Mouse (Mus musculus) midbrain, embryonic 16.5 days (tissue): ENCODE measurements around the gene Tmem63c. TPM values are rescaled to one million over a fixed set of nuclear protein-coding genes. Genes with fewer than 3 reads are reported as not detected.

Source experiments
- ATAC-seq: fragments of 200-750 bp; cut with Nextera tagmentation; 2 replicates; pipeline ENCODE4 v1.8.0; 2017; ENCODE audit warnings: moderate TSS enrichment
- H3K27ac ChIP-seq: fragments of 300-500 bp; sonication (generic); 2 replicates; pipeline ENCODE4 v1.5.1; 2014; ENCODE audit warnings: mild to moderate bottlenecking, low read length, mixed read lengths
- H3K27me3 ChIP-seq: fragments of 300-500 bp; sonication (generic); 2 replicates; pipeline ENCODE4 v1.6.1; 2014; ENCODE audit warnings: low read depth, low read length, mixed read lengths; ENCODE audit not compliant: control insufficient read depth, insufficient read depth
- H3K36me3 ChIP-seq: fragments of 300-500 bp; sonication (generic); 2 replicates; pipeline ENCODE4 v1.6.1; 2014; ENCODE audit warnings: mild to moderate bottlenecking, low read length, moderate library complexity, mixed read lengths; ENCODE audit not compliant: control insufficient read depth, insufficient read depth
- H3K4me1 ChIP-seq: fragments of 300-500 bp; sonication (generic); 2 replicates; pipeline ENCODE4 v1.6.1; 2014; ENCODE audit warnings: mild to moderate bottlenecking, low read length, mixed read lengths; ENCODE audit not compliant: control insufficient read depth, insufficient read depth
- H3K4me2 ChIP-seq: fragments of 300-500 bp; sonication (generic); 2 replicates; pipeline ENCODE4 v1.6.1; 2014; ENCODE audit warnings: mild to moderate bottlenecking, low read length, mixed read lengths
- H3K4me3 ChIP-seq: fragments of 300-500 bp; sonication (generic); 2 replicates; pipeline ENCODE4 v1.5.1; 2014; ENCODE audit warnings: low read depth, mild to moderate bottlenecking, low read length, moderate library complexity, mixed read lengths
- H3K9ac ChIP-seq: fragments of 300-500 bp; sonication (generic); 2 replicates; pipeline ENCODE4 v1.6.1; 2014; ENCODE audit warnings: low read depth, low read length, mixed read lengths
- H3K9me3 ChIP-seq: fragments of 300-500 bp; sonication (generic); replicated peaks from 2 replicates; pipeline ENCODE4 v1.6.1; 2014; ENCODE audit warnings: mild to moderate bottlenecking, low read length, mixed read lengths; ENCODE audit not compliant: control insufficient read depth, poor library complexity, severe bottlenecking
- WGBS: fragments of 180-500 bp; shearing (Covaris S2); extraction: QIAGEN DNeasy Blood & Tissue Kit; methylation state at CpG from one replicate; pipeline ENCODE4 v1.1.7; 2014; 5-methylcytosine and 5-hydroxymethylcytosine counted together
- polyA plus RNA-seq: library from polyadenylated mRNA; unstranded; fragments of >200 nt; fragmentation: Nextera tagmentation; extraction: Ambion mirVana; gene quantifications from 2 replicates; pipeline ENCODE4 v1.2.1, GENCODE M21; 2015

Gene Tmem63c
- polyA plus RNA-seq, 1 experiment from 2014 or later = 13.7 TPM

DNA sequence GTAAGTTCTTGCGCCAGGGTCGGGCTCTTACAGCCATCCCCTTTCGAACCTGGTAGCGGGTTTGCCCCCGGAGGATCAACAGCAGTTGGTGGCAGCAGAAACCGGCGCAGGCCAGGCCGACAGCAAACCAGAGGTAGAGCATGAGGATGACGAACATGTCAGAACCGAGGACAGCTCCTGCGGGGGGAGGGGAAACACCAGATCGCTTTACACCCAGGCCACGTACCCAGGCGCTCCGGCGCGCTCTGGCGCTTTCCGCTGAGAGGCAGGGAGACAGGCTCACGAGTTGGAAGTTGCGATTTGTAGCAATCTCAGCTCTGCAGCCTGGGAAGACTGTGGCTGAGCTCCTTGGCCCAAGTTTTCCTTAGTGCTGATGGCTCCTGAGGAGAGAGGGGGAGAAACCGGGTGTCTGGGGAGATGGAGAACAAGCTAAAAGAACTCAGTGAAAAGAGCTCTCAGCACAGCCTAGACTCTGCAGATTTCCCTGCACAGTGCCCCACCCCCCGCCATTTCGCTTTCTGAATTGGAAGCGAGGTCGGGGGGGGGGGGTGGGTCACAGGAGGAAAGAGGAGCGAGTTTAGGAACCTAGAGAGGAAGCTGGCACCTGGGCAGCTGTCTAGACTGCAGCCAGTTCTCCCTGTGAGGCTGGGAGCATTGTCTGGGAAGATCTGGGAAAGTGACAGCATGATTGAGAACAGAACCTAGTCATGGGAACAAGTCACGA is 37.5 kb upstream of the Tmem63c start:
- WGBS = 1% methylated on average over 27 of the region's 28 CpGs
- peak; percentile 65 for ATAC-seq
- Histone ChIP-seq H3K4me3 (peak overlapping the region; percentile 9), H3K4me1 (peaks cover 18% of the 10 kb centered on the region), H3K4me2 (peak overlapping the region; percentile 50), H3K27me3 (peaks cover 11% of the 10 kb centered on the region), H3K27ac (0 out of 2 replicates have a peak overlapping the region, but pooled peaks have one; percentile 28), H3K36me3 (no peaks in the 10 kb centered on the region), H3K9ac (peak overlapping the region; percentile 51; the same call in 1 of the 2 replicates), H3K9me3 (no peaks in the 10 kb centered on the region)

DNA sequence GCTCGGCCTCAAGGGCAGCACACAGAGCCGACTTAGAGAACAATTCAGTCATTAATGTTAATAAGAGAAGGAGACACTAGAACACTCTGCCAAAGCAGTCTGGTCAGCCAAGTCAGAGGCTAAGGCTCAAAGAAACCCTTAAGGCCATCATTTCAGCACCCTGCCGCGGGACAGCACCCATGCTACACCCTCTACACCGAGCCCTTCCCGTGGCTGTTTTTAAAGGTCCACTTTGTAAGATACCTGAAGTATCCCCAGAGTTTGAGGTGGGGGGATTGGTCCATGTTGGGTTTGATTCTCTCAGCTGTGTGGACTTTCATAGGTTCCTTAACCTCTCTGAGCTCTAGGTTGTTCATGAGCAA is 37.0 kb upstream of the Tmem63c start:
- no peak for ATAC-seq
- Histone ChIP-seq H3K9me3 (no peaks in the 10 kb centered on the region), H3K9ac (no peak overlapping the region), H3K27me3 (peaks cover 15% of the 10 kb centered on the region), H3K4me3 (no peak overlapping the region), H3K27ac (no peak overlapping the region), H3K36me3 (no peaks in the 10 kb centered on the region), H3K4me1 (peaks cover 23% of the 10 kb centered on the region), H3K4me2 (peak overlapping the region; percentile 50; the same call in 1 of the 2 replicates)
- 11% methylated on average over 6 of the region's 6 CpGs for WGBS

DNA sequence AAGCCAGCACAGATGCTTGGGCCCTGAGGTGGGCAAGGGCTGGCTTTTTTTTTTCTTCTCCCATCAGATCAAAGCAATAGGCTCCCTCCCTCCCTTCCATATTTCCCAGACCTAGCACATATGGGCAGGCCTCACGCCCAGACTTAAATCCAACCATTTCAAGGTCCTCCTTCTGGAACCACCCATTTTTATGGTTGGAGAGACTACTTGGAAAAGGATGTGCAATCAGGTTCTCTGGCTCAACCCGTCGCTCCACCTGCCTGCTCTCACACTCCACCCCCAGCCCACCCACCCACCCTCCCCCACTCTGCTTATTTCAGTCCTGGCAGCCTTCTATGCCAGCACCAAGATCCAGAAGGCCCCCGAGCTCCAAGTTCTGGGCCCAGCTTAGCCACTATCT is 34.6 kb upstream of the Tmem63c start:
- Histone ChIP-seq H3K9me3 (no peaks in the 10 kb centered on the region), H3K4me2 (no peak overlapping the region), H3K27me3 (peaks cover 15% of the 10 kb centered on the region), H3K4me1 (peaks cover 34% of the 10 kb centered on the region), H3K9ac (no peak overlapping the region), H3K4me3 (no peak overlapping the region), H3K27ac (no peak overlapping the region), H3K36me3 (no peaks in the 10 kb centered on the region)
- no peak for ATAC-seq
- 79% methylated on average over 4 of the region's 4 CpGs for WGBS

DNA sequence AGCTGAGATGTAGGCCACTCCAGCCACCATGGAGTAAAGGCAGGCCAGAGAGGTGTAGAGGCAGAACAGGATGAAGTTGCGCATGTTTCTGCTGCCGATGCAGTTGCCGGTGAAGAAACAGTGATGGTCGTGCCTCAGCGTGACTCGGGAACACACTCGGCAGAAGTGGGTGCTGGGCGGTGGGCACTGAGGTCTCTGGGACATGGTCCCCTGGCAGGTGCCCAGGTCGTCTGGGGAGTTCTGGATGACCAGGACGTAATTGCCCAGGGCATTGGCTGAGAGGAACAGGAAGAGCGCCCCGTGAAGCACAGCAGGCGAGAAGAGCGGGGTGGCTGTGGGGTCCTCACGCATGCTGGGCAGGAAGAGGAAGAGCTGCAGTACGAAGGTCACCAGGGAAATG is 32.9 kb upstream of the Tmem63c start:
- Histone ChIP-seq H3K27me3 (peaks cover 15% of the 10 kb centered on the region), H3K4me2 (peak overlapping the region; percentile 87; the same call in 1 of the 2 replicates), H3K27ac (no peak overlapping the region), H3K9ac (no peak overlapping the region), H3K36me3 (no peaks in the 10 kb centered on the region), H3K4me3 (no peak overlapping the region), H3K4me1 (peaks cover 41% of the 10 kb centered on the region), H3K9me3 (no peaks in the 10 kb centered on the region)
- no peak for ATAC-seq
- 49% methylated on average over 16 of the region's 16 CpGs for WGBS

DNA sequence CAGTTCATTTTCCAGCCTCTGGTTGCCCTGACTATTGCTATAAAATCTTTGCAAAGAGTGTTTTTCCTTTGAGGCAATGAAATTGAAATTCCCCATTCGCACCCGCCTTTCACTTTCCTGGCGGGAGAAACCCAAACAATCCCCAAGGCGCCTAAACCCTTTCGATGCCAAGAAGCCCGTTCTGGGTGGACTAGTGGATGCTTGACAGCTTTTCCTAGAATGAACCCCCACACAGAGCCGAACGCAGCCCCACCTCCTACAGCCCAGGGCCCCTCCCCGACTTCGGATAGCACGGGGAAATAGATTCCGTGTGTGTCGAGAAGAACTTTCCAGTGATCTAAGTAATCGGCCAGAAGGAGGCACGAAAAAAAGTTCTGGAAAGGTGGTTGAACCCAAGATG is 31.8 kb upstream of the Tmem63c start:
- peak overlapping the region; percentile 77 for H3K9ac ChIP-seq
- peaks cover 15% of the 10 kb centered on the region for H3K27me3 ChIP-seq
- H3K4me2 ChIP-seq = peak overlapping the region; percentile 87
- no peaks in the 10 kb centered on the region for H3K36me3 ChIP-seq
- WGBS = 5% methylated on average over 15 of the region's 15 CpGs
- H3K4me1 ChIP-seq = peaks cover 29% of the 10 kb centered on the region
- no peaks in the 10 kb centered on the region for H3K9me3 ChIP-seq
- 0 out of 2 replicates have a peak, but pooled peaks have one; percentile 22 for ATAC-seq
- H3K27ac ChIP-seq = no peak overlapping the region; the same call in 1 of the 2 replicates
- peak overlapping the region; percentile 62 for H3K4me3 ChIP-seq

DNA sequence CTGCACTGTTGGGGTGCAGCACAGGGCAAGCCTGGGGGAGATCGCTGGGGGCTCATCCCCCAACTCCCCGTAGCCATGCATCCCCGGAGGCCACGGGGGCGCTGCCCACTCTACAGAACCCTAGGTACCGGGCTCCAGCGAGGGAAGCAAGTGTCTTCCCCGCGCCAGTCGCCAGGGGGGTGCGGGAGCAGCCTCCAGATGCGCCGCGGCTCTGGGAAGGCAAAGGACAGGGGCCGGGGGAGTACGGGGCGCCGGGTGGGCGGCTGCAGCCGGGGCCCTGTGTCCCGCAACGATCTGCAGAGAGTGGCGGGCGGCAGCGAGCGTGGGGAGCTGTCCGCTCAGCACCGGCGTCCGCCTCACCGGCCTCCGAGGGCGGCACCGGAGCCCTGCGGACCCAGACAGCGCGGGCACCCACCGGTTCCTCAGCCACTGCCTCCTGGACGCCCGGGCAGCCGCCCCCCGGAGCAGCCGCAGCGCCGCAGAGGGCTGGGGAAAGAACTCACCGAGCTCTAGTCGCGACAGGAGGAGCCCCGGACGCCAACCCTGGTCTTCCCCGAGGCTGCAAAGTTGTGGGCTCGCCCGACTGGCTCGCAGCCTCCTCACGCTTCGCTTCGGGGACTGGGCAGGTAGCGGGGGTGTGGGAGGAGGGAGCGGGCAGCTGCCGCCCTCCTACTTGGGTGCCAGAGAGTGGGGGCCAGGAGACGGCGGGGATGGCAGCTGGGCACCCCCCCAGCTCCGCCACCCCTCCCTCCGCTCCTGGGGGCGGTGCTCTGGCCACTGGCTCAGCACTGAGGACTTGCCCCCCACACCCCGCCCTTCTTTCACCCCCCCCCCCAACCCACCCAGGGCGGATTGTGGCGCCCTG is 31.0 kb upstream of the Tmem63c start, which contains the start of gene Zdhhc22:
Gene Zdhhc22 (minus strand): TSS at position 541 of the 865 bp plus-strand sequence.
- peaks cover 15% of the 10 kb centered on the region for H3K27me3 ChIP-seq
- peak within 1 kb of the TSS; percentile 79 for H3K27ac ChIP-seq
- under 1% methylated on average over 54 of the region's 68 CpGs for WGBS

DNA sequence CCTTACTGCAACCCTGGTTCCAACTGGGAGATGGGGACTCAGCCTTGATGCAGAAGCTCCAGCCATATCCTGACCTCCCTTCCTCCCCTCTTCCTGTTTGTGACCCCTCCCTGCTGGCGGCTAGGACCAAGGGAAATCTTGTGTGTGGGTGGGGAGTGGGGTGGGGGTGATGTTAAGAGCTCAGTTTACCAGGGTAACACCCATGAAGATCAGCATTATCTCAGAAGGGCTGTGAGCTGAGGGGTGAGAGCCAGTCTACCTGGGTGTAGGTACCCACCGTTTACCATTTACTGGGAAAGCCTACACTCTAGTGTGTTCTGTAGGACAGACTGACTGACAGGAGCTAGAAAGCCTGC is 30.4 kb upstream of the Tmem63c start:
- ATAC-seq = peak; percentile 16

More for the DNA sequence above, 31.0 kb upstream of the Tmem63c start, which contains the start of gene Zdhhc22:
- no peaks in the 10 kb centered on the region for H3K9me3 ChIP-seq
- ATAC-seq = peak; percentile 70
- H3K9ac ChIP-seq = peak within 1 kb of the TSS; percentile 77
- H3K36me3 ChIP-seq = no peaks in the 10 kb centered on the region
- H3K4me3 ChIP-seq = peak within 1 kb of the TSS; percentile 62
- peaks cover 28% of the 10 kb centered on the region for H3K4me1 ChIP-seq
- peak within 1 kb of the TSS; percentile 87 for H3K4me2 ChIP-seq

DNA sequence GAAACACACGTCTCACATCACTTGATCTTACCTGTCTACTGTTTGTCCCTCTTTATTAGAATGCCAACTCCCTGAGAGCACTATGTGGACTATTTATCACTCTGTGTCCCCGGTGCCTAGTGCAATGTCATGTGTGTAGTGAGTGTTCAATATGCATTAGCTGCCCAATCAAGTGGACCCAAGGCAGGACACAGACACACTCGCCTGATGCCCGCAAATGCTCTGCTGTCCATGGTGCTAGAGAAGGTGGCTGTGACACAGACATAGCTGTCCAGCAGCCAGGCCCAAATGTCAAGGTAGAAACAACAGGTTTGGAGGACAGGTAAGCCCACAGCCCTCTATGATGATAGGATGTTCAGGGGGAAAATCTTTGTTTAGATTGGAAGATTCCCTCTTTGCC is 27.0 kb upstream of the Tmem63c start:
- no peak overlapping the region for H3K4me2 ChIP-seq
- 38% methylated on average over 4 of the region's 4 CpGs for WGBS
- H3K9ac ChIP-seq = no peak overlapping the region
- no peaks in the 10 kb centered on the region for H3K36me3 ChIP-seq
- peaks cover 20% of the 10 kb centered on the region for H3K4me1 ChIP-seq
- no peak overlapping the region for H3K27ac ChIP-seq
- ATAC-seq = no peak
- no peaks in the 10 kb centered on the region for H3K9me3 ChIP-seq
- no peak overlapping the region for H3K4me3 ChIP-seq
- no peaks in the 10 kb centered on the region for H3K27me3 ChIP-seq

More for the DNA sequence above, 30.4 kb upstream of the Tmem63c start:
- 45% methylated on average over 2 of the region's 2 CpGs for WGBS
- peak overlapping the region; percentile 62 for H3K4me3 ChIP-seq
- peaks cover 28% of the 10 kb centered on the region for H3K4me1 ChIP-seq
- peaks cover 15% of the 10 kb centered on the region for H3K27me3 ChIP-seq
- peak overlapping the region; percentile 79; the same call in 1 of the 2 replicates for H3K27ac ChIP-seq
- H3K9me3 ChIP-seq = no peaks in the 10 kb centered on the region
- peak overlapping the region; percentile 77 for H3K9ac ChIP-seq
- no peaks in the 10 kb centered on the region for H3K36me3 ChIP-seq
- peak overlapping the region; percentile 87 for H3K4me2 ChIP-seq
